Mouse (Mus musculus): ENCODE results near the gene U2surp. TPM values are rescaled to one million over a fixed set of nuclear protein-coding genes. Genes with fewer than 3 reads are reported as not detected.

Gene U2surp
- total RNA-seq, 2 experiments from 2014 or later: 114 to 169 TPM

DNA sequence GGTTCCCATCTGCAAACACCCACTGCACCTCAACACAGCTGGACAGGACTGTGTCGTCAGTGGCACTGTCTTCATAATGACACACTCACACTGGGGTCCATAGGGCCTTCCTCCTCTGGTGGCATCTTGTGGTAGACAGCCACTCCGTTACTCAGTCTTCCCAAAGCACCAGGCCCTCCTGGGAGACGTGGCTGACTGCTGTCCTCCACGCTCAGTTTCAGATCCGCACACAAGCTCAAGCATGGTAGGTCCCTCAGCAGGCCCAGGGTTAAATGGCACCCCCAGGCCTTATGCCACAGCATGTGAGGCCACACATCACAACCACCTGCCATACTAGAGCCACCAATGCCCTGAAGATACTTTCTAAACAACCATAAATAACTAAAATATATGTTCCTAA is 33.4 kb downstream of the U2surp start:
- ATAC-seq (replicated peaks; ENCODE audit: poor library complexity): no peak

- ATAC-seq (replicated peaks; ENCODE audit: poor library complexity): peak; percentile 69
Observed at GRCm38 (mm10) chr9:95472926-95473325, 38.9 kb downstream of the U2surp start.

- ATAC-seq (replicated peaks; ENCODE audit: poor library complexity): peak; percentile 80
Observed at GRCm38 (mm10) chr9:95469011-95469576, 42.7 kb downstream of the U2surp start.

GRCm38 (mm10) chr9:95464028-95464427 is 47.8 kb downstream of the U2surp start:
- ATAC-seq (replicated peaks; ENCODE audit: poor library complexity): no peak

DNA sequence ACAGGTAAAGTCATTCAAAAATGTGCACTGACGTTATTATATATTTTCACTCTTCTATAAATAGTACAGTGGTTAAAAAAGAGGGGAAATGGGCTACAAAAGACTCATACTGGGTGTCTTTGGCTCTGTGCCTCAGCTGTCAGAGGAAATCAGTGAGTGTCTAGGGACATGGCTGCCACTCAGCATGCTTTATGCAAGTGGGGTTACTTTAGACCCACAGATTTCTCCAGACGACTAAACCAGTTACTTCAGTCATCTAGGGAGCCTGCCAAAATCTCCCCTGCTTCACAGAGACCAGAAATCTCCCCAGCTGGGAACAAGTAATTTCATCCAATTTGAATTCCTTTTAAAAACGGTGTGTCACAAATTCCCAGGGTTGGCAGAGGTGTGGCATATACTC is 59.9 kb downstream of the U2surp start:
- no peak for ATAC-seq (replicated peaks; ENCODE audit: poor library complexity)

DNA sequence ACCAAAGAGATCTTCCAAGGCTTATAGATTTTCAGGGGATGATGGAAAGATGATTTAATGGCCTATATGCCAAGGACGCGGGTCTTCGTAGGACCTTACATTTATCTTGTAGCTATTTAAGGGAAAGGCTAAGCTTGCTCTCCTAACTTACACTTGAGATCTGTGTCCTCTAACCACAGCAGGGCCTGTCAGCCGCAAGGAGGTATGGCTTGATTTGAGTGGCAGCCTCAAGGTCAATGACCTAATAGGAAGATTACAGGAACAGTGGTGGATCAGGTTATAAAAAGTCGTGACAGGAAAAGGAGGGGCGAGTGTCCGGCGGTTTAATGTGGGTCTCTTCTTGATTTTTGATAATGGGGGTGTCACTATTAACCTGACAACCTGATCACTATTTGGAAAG is 61.2 kb downstream of the U2surp start:
- no peak for ATAC-seq (replicated peaks; ENCODE audit: poor library complexity)

DNA sequence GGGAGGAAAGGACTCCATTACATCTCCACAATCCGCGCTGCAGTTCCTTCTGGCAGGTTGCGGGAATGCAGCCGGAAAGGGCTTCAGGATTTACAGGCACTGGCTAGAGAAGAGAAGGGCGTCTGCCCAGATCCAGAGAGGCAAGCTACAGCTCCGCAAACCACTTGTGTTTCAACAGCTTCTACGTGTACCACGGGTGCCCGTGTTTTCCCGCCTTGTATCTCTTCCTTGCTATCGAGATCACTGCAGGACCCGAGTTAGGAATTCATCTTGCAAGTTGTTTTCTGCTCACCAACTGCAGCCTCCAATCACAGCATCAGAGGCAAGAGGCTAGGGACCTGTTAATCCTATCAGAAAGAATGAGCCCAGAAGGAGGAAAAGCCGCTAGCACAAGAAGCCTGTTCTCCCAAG is 69.5 kb downstream of the U2surp start:
- ATAC-seq (replicated peaks; ENCODE audit: poor library complexity): no peak

GRCm38 (mm10) chr9:95437883-95438282 is 73.9 kb downstream of the U2surp start:
- no peak for ATAC-seq (replicated peaks; ENCODE audit: poor library complexity)

- no peak for ATAC-seq (replicated peaks; ENCODE audit: poor library complexity)
Observed at GRCm38 (mm10) chr9:95436294-95436613, 75.5 kb downstream of the U2surp start.

- no peak for ATAC-seq (replicated peaks; ENCODE audit: poor library complexity)
Observed at GRCm38 (mm10) chr9:95435506-95436293, 76.1 kb downstream of the U2surp start.

DNA sequence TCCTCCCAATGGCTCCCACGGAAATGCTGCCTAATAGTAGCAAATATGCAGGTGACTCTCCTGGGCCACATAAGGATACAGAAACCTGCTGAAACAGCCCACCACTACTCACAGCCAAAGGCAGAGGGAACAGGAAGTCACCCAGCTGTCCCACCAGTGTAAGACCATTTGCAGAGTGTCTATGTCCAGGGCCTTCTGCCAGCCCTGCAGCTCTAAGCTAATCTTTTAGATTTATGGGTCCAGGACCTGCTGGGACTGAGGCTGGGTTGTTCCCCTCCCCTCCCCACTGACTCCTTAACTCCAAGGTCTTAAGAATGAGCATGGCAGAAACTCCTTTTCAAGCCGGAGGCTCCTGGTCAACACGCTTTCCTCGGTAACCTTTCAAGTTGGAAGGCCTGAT is 83.5 kb downstream of the U2surp start:
- no peak for ATAC-seq (replicated peaks; ENCODE audit: poor library complexity)

DNA sequence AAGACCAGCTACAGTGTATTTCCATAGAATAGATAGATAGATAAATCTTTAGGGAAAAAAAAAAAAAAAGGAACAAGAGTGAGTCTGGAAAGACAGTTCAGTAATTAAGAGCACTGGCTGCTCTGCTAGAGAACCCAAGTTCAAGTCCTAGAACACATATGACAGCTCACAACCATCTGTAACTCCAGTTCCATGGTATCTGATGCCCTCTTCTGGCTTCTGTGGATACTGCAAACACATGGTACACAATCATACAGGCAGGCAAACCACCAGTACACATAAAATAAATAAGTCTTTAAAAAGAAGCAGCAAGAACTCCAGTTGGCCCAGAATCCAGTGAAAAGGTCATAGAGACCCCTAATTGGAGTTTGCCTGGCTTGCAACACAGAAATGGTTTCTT is 97.9 kb downstream of the U2surp start:
- no peak for ATAC-seq (replicated peaks; ENCODE audit: poor library complexity)

- no peak for ATAC-seq (replicated peaks; ENCODE audit: poor library complexity)
Observed at GRCm38 (mm10) chr9:95412047-95412446, 99.7 kb downstream of the U2surp start.

DNA sequence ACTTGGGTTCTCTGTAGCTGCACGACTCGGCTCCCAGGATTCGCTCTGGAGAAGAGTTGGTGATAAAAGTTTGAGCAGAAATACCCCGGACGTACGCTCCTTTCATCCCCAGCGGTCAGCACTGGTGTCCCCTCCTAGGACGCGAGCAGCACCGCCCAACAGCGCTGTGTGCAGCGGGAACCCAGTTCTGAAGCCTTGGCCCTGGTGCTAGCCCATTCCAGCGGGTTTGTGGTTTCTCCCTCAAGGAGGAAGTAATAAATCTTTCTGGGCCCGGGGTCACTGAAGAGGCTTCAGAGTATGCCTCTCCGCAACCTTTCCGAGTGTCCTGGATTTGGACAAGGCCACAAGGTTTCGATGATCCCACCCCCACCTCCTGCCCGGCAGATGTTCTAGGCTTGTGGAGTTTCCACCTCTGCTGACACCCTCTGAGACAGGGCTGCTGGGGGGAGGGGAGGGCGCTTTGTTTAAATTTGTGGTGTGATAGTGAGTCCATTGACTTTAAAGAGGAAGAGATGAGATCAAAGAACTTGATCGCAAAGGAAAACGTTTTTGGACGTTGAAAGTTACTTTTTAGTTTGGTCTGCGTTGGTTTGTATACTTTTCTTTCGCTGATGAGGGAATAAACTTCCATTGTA is 104.1 kb downstream of the U2surp start:
- peak; percentile 21; the same call in 1 of the 2 replicates for ATAC-seq (replicated peaks; ENCODE audit: poor library complexity)

Other genes with a start within 250 kb of the U2surp start
- gene Chst2, start 105.3 kb downstream of the U2surp start, total RNA-seq (2015): 0.05 and 0.10 TPM in 2 replicates
- gene Chst2, start 105.3 kb downstream of the U2surp start, total RNA-seq (2017): 0.03 TPM in 1 of 2 replicates, not detected in the other
- gene Paqr9, start 47.7 kb upstream of the U2surp start, total RNA-seq (2015): 2.4 and 4.4 TPM in 2 replicates
- 1.7 and 3.4 TPM in 2 replicates for gene Paqr9, start 47.7 kb upstream of the U2surp start, total RNA-seq (2017)
- gene Pcolce2, start 125.6 kb upstream of the U2surp start, total RNA-seq (2015): not detected in 2 replicates
- 0.12 TPM in 1 of 2 replicates, not detected in the other for gene Pcolce2, start 125.6 kb upstream of the U2surp start, total RNA-seq (2017)
- gene Trpc1, start 238.4 kb upstream of the U2surp start, total RNA-seq (2015): 0.39 TPM in 1 of 2 replicates, not detected in the other
- 0.33 TPM in 1 of 2 replicates, not detected in the other for gene Trpc1, start 238.4 kb upstream of the U2surp start, total RNA-seq (2017)

All from megakaryocyte progenitor cell, adult 5-6 weeks (primary cell).